Mouse (Mus musculus): ENCODE data around the gene Rcan3. TPM values are rescaled to one million over a fixed set of nuclear protein-coding genes. Genes with fewer than 3 reads are reported as not detected.

Rcan3 gene
- polyA plus RNA-seq, 1 experiment from 2014 or later: 12.6 TPM

DNA sequence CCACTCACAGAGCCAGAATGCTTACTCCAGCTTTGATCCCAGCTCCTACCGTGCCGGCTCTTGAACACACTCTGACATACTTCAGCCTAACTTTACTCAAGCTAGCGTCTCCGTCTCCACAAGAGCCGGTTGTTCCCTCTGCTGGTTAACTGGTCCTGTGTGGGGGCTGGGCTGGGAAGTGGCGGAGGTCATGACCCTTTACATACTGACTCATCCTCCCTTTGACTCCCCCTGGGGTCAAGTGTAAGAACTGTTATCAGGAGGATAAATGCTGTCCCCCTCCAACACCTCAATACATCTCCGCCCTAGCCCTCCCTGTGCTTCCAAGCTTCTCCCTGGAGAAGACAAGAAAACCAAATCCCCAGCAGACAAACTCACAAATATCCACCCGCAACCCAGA lies 52.3 kb downstream of the Rcan3 start:
- Histone ChIP-seq H3K4me1 (ENCODE audit: insufficient read depth, low read depth, low read length) (no peaks in the 10 kb centered on the region), H3K9ac (replicated peaks; ENCODE audit: low read depth) (no peak overlapping the region), H3K4me2 (replicated peaks; ENCODE audit: low read depth, low read length) (no peak overlapping the region), H3K27ac (ENCODE audit: low read length) (no peak overlapping the region), H3K4me3 (ENCODE audit: low read depth, low read length) (no peak overlapping the region), H3K36me3 (ENCODE audit: insufficient read depth, low read length) (no peaks in the 10 kb centered on the region), H3K9me3 (ENCODE audit: low read length) (no peaks in the 10 kb centered on the region), H3K27me3 (replicated peaks; ENCODE audit: insufficient read depth, low read length) (no peaks in the 10 kb centered on the region)
- ATAC-seq (no peak), DNase-seq (ENCODE audit: low spot score) (no peak)
- TF ChIP-seq EP300 (IDR thresholded peaks at IDR 0.05) (no peak), CTCF (IDR thresholded peaks at IDR 0.05) (no peak)
- 50% methylated on average over 8 of the region's 8 CpGs for WGBS

- H3K36me3 ChIP-seq (ENCODE audit: insufficient read depth, low read length): no peaks in the 10 kb centered on the region
- WGBS: 49% methylated on average over 11 of the region's 11 CpGs
- no peaks in the 10 kb centered on the region for H3K4me1 ChIP-seq (ENCODE audit: insufficient read depth, low read depth, low read length)
- H3K27ac ChIP-seq (ENCODE audit: low read length): no peak overlapping the region
- no peaks in the 10 kb centered on the region for H3K27me3 ChIP-seq (replicated peaks; ENCODE audit: insufficient read depth, low read length)
- H3K4me2 ChIP-seq (replicated peaks; ENCODE audit: low read depth, low read length): no peak overlapping the region
- no peak overlapping the region for H3K9ac ChIP-seq (replicated peaks; ENCODE audit: low read depth)
- H3K9me3 ChIP-seq (ENCODE audit: low read length): peaks cover 3% of the 10 kb centered on the region; the same call in 1 of the 2 replicates
- DNase-seq (ENCODE audit: low spot score) (no peak), ATAC-seq (no peak)
- no peak for TF ChIP-seq CTCF (IDR thresholded peaks at IDR 0.05)
- TF ChIP-seq EP300 (IDR thresholded peaks at IDR 0.05): no peak
- H3K4me3 ChIP-seq (ENCODE audit: low read depth, low read length): no peak overlapping the region
Observed at GRCm38 (mm10) chr4:135377241-135377640, 56.4 kb downstream of the Rcan3 start.

DNA sequence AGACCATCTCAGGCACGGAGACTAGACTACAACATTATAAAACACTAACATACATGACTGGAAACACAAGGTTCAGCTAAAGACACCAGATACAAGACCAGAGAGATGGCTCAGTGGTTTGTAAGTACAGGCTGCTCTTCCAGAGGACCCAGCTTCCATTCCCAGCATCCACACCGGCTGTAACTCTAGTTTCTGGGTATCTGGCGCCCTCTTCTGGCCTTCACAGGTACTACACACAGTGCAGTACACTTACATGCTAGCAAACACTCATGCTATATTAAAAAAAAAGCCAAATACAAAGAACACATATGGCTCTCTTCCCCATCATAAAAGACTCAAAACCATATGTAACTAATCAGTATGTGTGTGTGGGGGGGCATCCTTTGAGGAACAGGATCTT lies 58.2 kb downstream of the Rcan3 start:
- no peaks in the 10 kb centered on the region for H3K36me3 ChIP-seq (ENCODE audit: insufficient read depth, low read length)
- H3K27me3 ChIP-seq (replicated peaks; ENCODE audit: insufficient read depth, low read length): no peaks in the 10 kb centered on the region
- no peak overlapping the region for H3K27ac ChIP-seq (ENCODE audit: low read length)
- H3K4me3 ChIP-seq (ENCODE audit: low read depth, low read length): no peak overlapping the region
- no peak overlapping the region for H3K4me2 ChIP-seq (replicated peaks; ENCODE audit: low read depth, low read length)
- TF ChIP-seq CTCF (IDR thresholded peaks at IDR 0.05) (peak; percentile 52), EP300 (IDR thresholded peaks at IDR 0.05) (no peak)
- H3K9me3 ChIP-seq (ENCODE audit: low read length): peaks cover 3% of the 10 kb centered on the region; the same call in 1 of the 2 replicates
- no peak for ATAC-seq
- no peaks in the 10 kb centered on the region for H3K4me1 ChIP-seq (ENCODE audit: insufficient read depth, low read depth, low read length)
- no peak for DNase-seq (ENCODE audit: low spot score)
- 53% methylated on average over 3 of the region's 3 CpGs for WGBS
- H3K9ac ChIP-seq (replicated peaks; ENCODE audit: low read depth): no peak overlapping the region

DNA sequence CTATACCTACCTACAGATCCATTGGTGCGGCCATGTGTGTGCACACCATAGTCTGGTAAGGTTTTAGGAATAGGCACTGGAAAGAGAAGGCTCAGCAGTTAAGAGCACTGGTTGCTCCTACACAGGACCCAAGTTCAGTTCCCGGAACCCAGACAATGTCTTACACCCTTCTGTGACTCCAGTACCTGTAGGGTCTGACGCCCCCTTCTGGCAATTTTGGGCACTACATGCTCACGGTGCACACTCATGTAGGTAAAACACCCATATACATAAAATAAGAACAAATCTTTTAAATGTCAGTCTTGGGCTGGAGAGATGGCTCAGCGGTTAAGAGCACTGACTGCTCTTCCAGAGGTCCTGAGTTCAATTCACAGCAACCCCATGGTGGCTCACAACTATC lies 60.4 kb downstream of the Rcan3 start:
- Histone ChIP-seq H3K9me3 (ENCODE audit: low read length) (peaks cover 3% of the 10 kb centered on the region; the same call in 1 of the 2 replicates), H3K4me2 (replicated peaks; ENCODE audit: low read depth, low read length) (no peak overlapping the region), H3K27me3 (replicated peaks; ENCODE audit: insufficient read depth, low read length) (no peaks in the 10 kb centered on the region), H3K9ac (replicated peaks; ENCODE audit: low read depth) (no peak overlapping the region), H3K27ac (ENCODE audit: low read length) (no peak overlapping the region), H3K36me3 (ENCODE audit: insufficient read depth, low read length) (no peaks in the 10 kb centered on the region), H3K4me1 (ENCODE audit: insufficient read depth, low read depth, low read length) (no peaks in the 10 kb centered on the region), H3K4me3 (ENCODE audit: low read depth, low read length) (no peak overlapping the region)
- ATAC-seq (no peak), DNase-seq (ENCODE audit: low spot score) (no peak)
- 80% methylated on average over 5 of the region's 5 CpGs for WGBS
- no peak; the same call in 1 of the 2 replicates for TF ChIP-seq CTCF (IDR thresholded peaks at IDR 0.05)
- no peak for TF ChIP-seq EP300 (IDR thresholded peaks at IDR 0.05)

- Histone ChIP-seq H3K9ac (replicated peaks; ENCODE audit: low read depth) (no peak overlapping the region), H3K4me3 (ENCODE audit: low read depth, low read length) (no peak overlapping the region), H3K36me3 (ENCODE audit: insufficient read depth, low read length) (no peaks in the 10 kb centered on the region), H3K4me1 (ENCODE audit: insufficient read depth, low read depth, low read length) (no peaks in the 10 kb centered on the region), H3K27me3 (replicated peaks; ENCODE audit: insufficient read depth, low read length) (no peaks in the 10 kb centered on the region), H3K9me3 (ENCODE audit: low read length) (peaks cover under 1% of the 10 kb centered on the region; the same call in 1 of the 2 replicates), H3K27ac (ENCODE audit: low read length) (no peak overlapping the region), H3K4me2 (replicated peaks; ENCODE audit: low read depth, low read length) (no peak overlapping the region)
- no peak for ATAC-seq
- TF ChIP-seq EP300 (IDR thresholded peaks at IDR 0.05): no peak
- no peak for TF ChIP-seq CTCF (IDR thresholded peaks at IDR 0.05)
- no peak for DNase-seq (ENCODE audit: low spot score)
- WGBS: 79% methylated on average over 11 of the region's 11 CpGs
Observed at GRCm38 (mm10) chr4:135370372-135370771, 63.3 kb downstream of the Rcan3 start.

DNA sequence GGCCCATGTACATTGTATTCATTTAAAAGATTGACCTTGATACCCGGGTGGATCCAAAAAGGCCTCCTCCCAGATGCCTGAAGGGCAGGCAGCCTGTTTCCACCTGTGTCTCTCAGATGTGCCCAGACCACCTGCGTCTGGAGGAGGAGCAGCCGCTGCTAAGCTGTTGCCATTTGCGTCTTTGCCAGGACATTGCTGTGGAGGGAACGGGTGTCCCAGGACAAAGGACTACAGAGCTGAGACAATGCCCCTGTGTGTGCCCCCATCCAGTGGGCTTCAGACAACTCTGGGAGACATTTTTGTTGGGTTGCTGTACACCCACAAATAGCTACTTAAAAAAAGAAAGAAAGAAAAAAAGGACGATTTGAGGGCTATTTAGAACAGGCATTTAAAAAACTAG lies 70.8 kb downstream of the Rcan3 start:
- no peaks in the 10 kb centered on the region for H3K27me3 ChIP-seq (replicated peaks; ENCODE audit: insufficient read depth, low read length)
- H3K4me1 ChIP-seq (ENCODE audit: insufficient read depth, low read depth, low read length): no peaks in the 10 kb centered on the region
- no peaks in the 10 kb centered on the region for H3K9me3 ChIP-seq (ENCODE audit: low read length)

More for the DNA sequence above, 70.8 kb downstream of the Rcan3 start:
- 29% methylated on average over 6 of the region's 6 CpGs for WGBS
- ATAC-seq (no peak), DNase-seq (ENCODE audit: low spot score) (no peak)
- Histone ChIP-seq H3K9ac (replicated peaks; ENCODE audit: low read depth) (no peak overlapping the region), H3K4me3 (ENCODE audit: low read depth, low read length) (no peak overlapping the region), H3K4me2 (replicated peaks; ENCODE audit: low read depth, low read length) (no peak overlapping the region), H3K36me3 (ENCODE audit: insufficient read depth, low read length) (no peaks in the 10 kb centered on the region), H3K27ac (ENCODE audit: low read length) (no peak overlapping the region)
- TF ChIP-seq CTCF (IDR thresholded peaks at IDR 0.05): no peak
- TF ChIP-seq EP300 (IDR thresholded peaks at IDR 0.05): no peak

MicroRNA genes within 50 kb of the gene (microRNA counts, 519-probe panel; counts per million panel counts)
- not detected for microRNA mmu-miR-700

Small RNA genes within 50 kb of the gene (microRNA-seq; reads per million reads assigned to microRNA genes)
- gene Mir700: 206 reads per million, percentile 57 among the genes with 10 or more reads in this experiment

Other genes with a start within 250 kb of the Rcan3 start
- 205 and 211 TPM in 2 replicates for gene Clic4, start 161.0 kb downstream of the Rcan3 start, polyA plus RNA-seq (2015; fragmentation: Nextera tagmentation; extraction: Ambion mirVana)
- 108 and 116 TPM in 2 replicates for gene Srrm1, start 80.5 kb downstream of the Rcan3 start, polyA plus RNA-seq (2015; fragmentation: Nextera tagmentation; extraction: Ambion mirVana)
- gene Ncmap, start 35.6 kb downstream of the Rcan3 start, polyA plus RNA-seq (2015; fragmentation: Nextera tagmentation; extraction: Ambion mirVana): 0.90 and 1.5 TPM in 2 replicates
- gene Stpg1, start 60.9 kb upstream of the Rcan3 start, polyA plus RNA-seq (2015; fragmentation: Nextera tagmentation; extraction: Ambion mirVana): 0.83 and 0.85 TPM in 2 replicates
- 9.7 and 12.0 TPM in 2 replicates for gene Nipal3, start 61.2 kb upstream of the Rcan3 start, polyA plus RNA-seq (2015; fragmentation: Nextera tagmentation; extraction: Ambion mirVana)
- gene Grhl3, start 139.8 kb upstream of the Rcan3 start, polyA plus RNA-seq (2015; fragmentation: Nextera tagmentation; extraction: Ambion mirVana): 1.2 and 1.5 TPM in 2 replicates